Comparison of ENCODE assay signal across 17 mouse cellular contexts in genomic region chr4:8098084-8098483, GRCm38 (mm10).
DNase-seq lines count a peak whose midpoint lies in the region; ATAC-seq and TF ChIP-seq lines count a peak whose summit lies in the region.
"Had no signal": no experiment of that assay in that cellular context is flagged by ENCODE, and none has a peak within 500 bp of the region (broad histone marks: within the 10 kb centered on the region; RNA-seq: fewer than 3 reads in every experiment).

No protein-coding gene starts in this region.

- no peak for DNase-seq in hindbrain, embryonic 10.5 days (ENCODE audit: low spot score)
- DNase-seq in ES-E14 (ENCODE audit: low read depth, low spot score) = no peak
- no peak for DNase-seq in forebrain, embryonic 11.5 days (ENCODE audit: low spot score)
- DNase-seq in midbrain, embryonic 14.5 days = no peak
- DNase-seq in stomach, postnatal 0 days (ENCODE audit: low spot score) = no peak
- DNase-seq in heart, postnatal 36 days = no peak
- DNase-seq in thymus, postnatal 10 days (ENCODE audit: low spot score in 2 of 2) = no peak
- DNase-seq: adrenal gland, adult 2 months; cerebellum, adult 11-12 months; gastrocnemius, postnatal 36 days; heart, postnatal 14 days; lung, postnatal 14 days; retina, postnatal 1 day had no signal

- ATAC-seq in hindbrain, embryonic 12.5 days (ENCODE audit: low FRiP score) = peak; percentile 54
- ATAC-seq in forebrain, embryonic 11.5 days (replicated peaks; ENCODE audit: low FRiP score) = peak; percentile 92
- ATAC-seq in midbrain, embryonic 14.5 days (ENCODE audit: low FRiP score, low TSS enrichment) = peak; percentile 34; the same call in 1 of the 2 replicates
- no peak for ATAC-seq in stomach, postnatal 0 days (ENCODE audit: low FRiP score, low TSS enrichment)
- ATAC-seq: intestine, embryonic 15.5 days had no signal

- H3K36me3 ChIP-seq in hindbrain, embryonic 12.5 days = no peaks in the 10 kb centered on the region
- no peaks in the 10 kb centered on the region for H3K36me3 ChIP-seq in hindbrain, embryonic 10.5 days
- H3K36me3 ChIP-seq in ES-E14 (ENCODE audit: control insufficient read depth, insufficient read depth, low read length, poor library complexity, severe bottlenecking) = no peaks in the 10 kb centered on the region
- H3K36me3 ChIP-seq in forebrain, embryonic 11.5 days (ENCODE audit: control insufficient read depth, insufficient read depth, low read length) = no peaks in the 10 kb centered on the region
- H3K36me3 ChIP-seq in midbrain, embryonic 14.5 days (ENCODE audit: control insufficient read depth, insufficient read depth, low read length) = no peaks in the 10 kb centered on the region
- no peaks in the 10 kb centered on the region for H3K36me3 ChIP-seq in stomach, postnatal 0 days (ENCODE audit: control insufficient read depth, insufficient read depth, low read length)
- H3K36me3 ChIP-seq: intestine, embryonic 15.5 days; limb, embryonic 15.5 days had no signal

- no peak overlapping the region for H3K4me3 ChIP-seq in hindbrain, embryonic 12.5 days
- no peak overlapping the region for H3K4me3 ChIP-seq in hindbrain, embryonic 10.5 days
- H3K4me3 ChIP-seq in ES-E14 (ENCODE audit: insufficient read depth in 1 of 2, low read depth in 1 of 2, low read length in 2 of 2, poor library complexity in 1 of 2, severe bottlenecking in 1 of 2) = no peak overlapping the region
- H3K4me3 ChIP-seq in forebrain, embryonic 11.5 days (ENCODE audit: low read depth, low read length) = no peak overlapping the region
- no peak overlapping the region for H3K4me3 ChIP-seq in midbrain, embryonic 14.5 days (replicated peaks; ENCODE audit: low read depth, low read length)
- H3K4me3 ChIP-seq in stomach, postnatal 0 days (ENCODE audit: low read depth, low read length) = no peak overlapping the region
- H3K4me3 ChIP-seq: intestine, embryonic 15.5 days; limb, embryonic 15.5 days had no signal

- no peaks in the 10 kb centered on the region for H3K27me3 ChIP-seq in hindbrain, embryonic 12.5 days
- no peaks in the 10 kb centered on the region for H3K27me3 ChIP-seq in hindbrain, embryonic 10.5 days (ENCODE audit: insufficient read depth, poor library complexity, severe bottlenecking)
- H3K27me3 ChIP-seq in forebrain, embryonic 11.5 days (ENCODE audit: control insufficient read depth, insufficient read depth, low read length) = peaks cover 5% of the 10 kb centered on the region; the same call in 1 of the 2 replicates
- H3K27me3 ChIP-seq in midbrain, embryonic 14.5 days (ENCODE audit: control insufficient read depth, insufficient read depth, low read length) = no peaks in the 10 kb centered on the region
- H3K27me3 ChIP-seq in stomach, postnatal 0 days (ENCODE audit: control insufficient read depth, insufficient read depth, low read length) = no peaks in the 10 kb centered on the region
- H3K27me3 ChIP-seq: intestine, embryonic 15.5 days; limb, embryonic 15.5 days had no signal

- TF ChIP-seq CTCF in stomach, postnatal 0 days (IDR thresholded peaks at IDR 0.05; ENCODE audit: low read depth) = no peak

- 29% methylated on average over 4 of the region's 4 CpGs for WGBS in hindbrain, embryonic 12.5 days
- 45% methylated on average over 4 of the region's 4 CpGs for WGBS in hindbrain, embryonic 10.5 days
- WGBS in forebrain, embryonic 11.5 days = 12% methylated on average over 4 of the region's 4 CpGs
- WGBS in midbrain, embryonic 14.5 days = 18% methylated on average over 4 of the region's 4 CpGs
- 80% methylated on average over 4 of the region's 4 CpGs for WGBS in stomach, postnatal 0 days

- no peak overlapping the region for H3K9ac ChIP-seq in hindbrain, embryonic 12.5 days
- H3K9ac ChIP-seq in ES-E14 (ENCODE audit: insufficient read depth, low read depth, low read length, poor library complexity, severe bottlenecking) = no peak overlapping the region
- H3K9ac ChIP-seq in forebrain, embryonic 11.5 days (ENCODE audit: low read length) = no peak overlapping the region
- H3K9ac ChIP-seq in midbrain, embryonic 14.5 days (replicated peaks; ENCODE audit: low read length) = no peak overlapping the region
- H3K9ac ChIP-seq in stomach, postnatal 0 days (ENCODE audit: low read length) = no peak overlapping the region
- H3K9ac ChIP-seq: intestine, embryonic 15.5 days; limb, embryonic 15.5 days had no signal

- TF ChIP-seq EP300 in stomach, postnatal 0 days (optimal IDR thresholded peaks at IDR 0.05) = no peak

- in situ Hi-C loops in ES-E14 (cut with MboI; ENCODE audit: low sequenced_read_pairs in 2 of 2, unreplicated experiment in 2 of 2) = no loop called here

- H3K4me1 ChIP-seq in hindbrain, embryonic 12.5 days = no peaks in the 10 kb centered on the region
- H3K4me1 ChIP-seq in hindbrain, embryonic 10.5 days (replicated peaks) = peaks cover 10% of the 10 kb centered on the region
- peaks cover 0 to 3% of the 10 kb centered on the region in 2 experiments; a peak in 1 of 4 replicates for H3K4me1 ChIP-seq in ES-E14 (ENCODE audit: control insufficient read depth in 2 of 2, insufficient read depth in 2 of 2, low read length in 2 of 2, poor library complexity in 1 of 2)
- peaks cover 3% of the 10 kb centered on the region; the same call in 1 of the 2 replicates for H3K4me1 ChIP-seq in forebrain, embryonic 11.5 days (replicated peaks; ENCODE audit: control insufficient read depth, insufficient read depth, low read length)
- peaks cover 6% of the 10 kb centered on the region; the same call in 1 of the 2 replicates for H3K4me1 ChIP-seq in midbrain, embryonic 14.5 days (ENCODE audit: control insufficient read depth, insufficient read depth, low read length)
- H3K4me1 ChIP-seq in stomach, postnatal 0 days (replicated peaks; ENCODE audit: control insufficient read depth, insufficient read depth) = no peaks in the 10 kb centered on the region
- H3K4me1 ChIP-seq: intestine, embryonic 15.5 days; limb, embryonic 15.5 days had no signal

- H3K4me2 ChIP-seq in hindbrain, embryonic 12.5 days (replicated peaks) = no peak overlapping the region
- H3K4me2 ChIP-seq in forebrain, embryonic 11.5 days (ENCODE audit: low read depth, low read length, severe bottlenecking) = no peak overlapping the region
- no peak overlapping the region for H3K4me2 ChIP-seq in midbrain, embryonic 14.5 days (ENCODE audit: low read length)
- no peak overlapping the region for H3K4me2 ChIP-seq in stomach, postnatal 0 days (replicated peaks; ENCODE audit: low read depth)
- H3K4me2 ChIP-seq: heart, embryonic 11.5 days; intestine, embryonic 15.5 days; limb, embryonic 15.5 days had no signal

- intact Hi-C loops in heart, postnatal 36 days (cut with DNase I) = no loop called here

- H3K9me3 ChIP-seq in hindbrain, embryonic 12.5 days (replicated peaks) = no peaks in the 10 kb centered on the region
- 0 out of 2 replicates have a peak, but pooled peaks cover 4% of the 10 kb centered on the region for H3K9me3 ChIP-seq in hindbrain, embryonic 10.5 days
- no peaks in the 10 kb centered on the region for H3K9me3 ChIP-seq in ES-E14 (ENCODE audit: control insufficient read depth, insufficient read depth, low read depth, low read length)
- no peaks in the 10 kb centered on the region; the same call in 1 of the 2 replicates for H3K9me3 ChIP-seq in forebrain, embryonic 11.5 days (ENCODE audit: control insufficient read depth, low read length)
- no peaks in the 10 kb centered on the region for H3K9me3 ChIP-seq in midbrain, embryonic 14.5 days (ENCODE audit: control insufficient read depth, low read length)
- no peaks in the 10 kb centered on the region for H3K9me3 ChIP-seq in stomach, postnatal 0 days (ENCODE audit: control insufficient read depth, low read length)
- H3K9me3 ChIP-seq: intestine, embryonic 15.5 days; limb, embryonic 15.5 days had no signal

- H3K27ac ChIP-seq in hindbrain, embryonic 12.5 days = no peak overlapping the region
- H3K27ac ChIP-seq in hindbrain, embryonic 10.5 days = no peak overlapping the region
- H3K27ac ChIP-seq in ES-E14 (ENCODE audit: insufficient read depth, low read depth, low read length, poor library complexity, severe bottlenecking) = no peak overlapping the region
- no peak overlapping the region for H3K27ac ChIP-seq in forebrain, embryonic 11.5 days (ENCODE audit: low read depth, low read length)
- H3K27ac ChIP-seq in midbrain, embryonic 14.5 days (replicated peaks; ENCODE audit: low read depth, low read length) = no peak overlapping the region
- H3K27ac ChIP-seq in stomach, postnatal 0 days (replicated peaks) = no peak overlapping the region
- H3K27ac ChIP-seq: intestine, embryonic 15.5 days; limb, embryonic 15.5 days had no signal

TF ChIP-seq in ES-E14, 5 proteins besides CTCF, POLR2A, EP300 and RAD21:
- 0 out of 2 replicates have a peak, but pooled peaks have one; percentile 18 for TF ChIP-seq CHD2 (IDR thresholded peaks at IDR 0.05; ENCODE audit: low read depth, low read length)
- TF ChIP-seq ZC3H11A (IDR thresholded peaks at IDR 0.05; ENCODE audit: borderline replicate concordance, low read depth, low read length) = no peak
